Mouse (Mus musculus) gastrocnemius, adult 8-10 months (tissue): ENCODE measurements around the gene Mavs. TPM values are rescaled to one million over a fixed set of nuclear protein-coding genes. Genes with fewer than 3 reads are reported as not detected.

ENCODE experiments used
- DNase-seq, 2 experiments: peaks; one replicate each; pipeline ENCODE4 v3.0.0; 2022; ENCODE audit warnings: low spot score in 2 of 2
- total RNA-seq, 4 experiments: library from RNA; stranded (reverse); gene quantifications; 2 replicates each; pipeline ENCODE4 v1.2.4; 2022

Gene Mavs
- 10 to 100 TPM; 39.9 to 46.3 (median 43.4) TPM for total RNA-seq

DNA sequence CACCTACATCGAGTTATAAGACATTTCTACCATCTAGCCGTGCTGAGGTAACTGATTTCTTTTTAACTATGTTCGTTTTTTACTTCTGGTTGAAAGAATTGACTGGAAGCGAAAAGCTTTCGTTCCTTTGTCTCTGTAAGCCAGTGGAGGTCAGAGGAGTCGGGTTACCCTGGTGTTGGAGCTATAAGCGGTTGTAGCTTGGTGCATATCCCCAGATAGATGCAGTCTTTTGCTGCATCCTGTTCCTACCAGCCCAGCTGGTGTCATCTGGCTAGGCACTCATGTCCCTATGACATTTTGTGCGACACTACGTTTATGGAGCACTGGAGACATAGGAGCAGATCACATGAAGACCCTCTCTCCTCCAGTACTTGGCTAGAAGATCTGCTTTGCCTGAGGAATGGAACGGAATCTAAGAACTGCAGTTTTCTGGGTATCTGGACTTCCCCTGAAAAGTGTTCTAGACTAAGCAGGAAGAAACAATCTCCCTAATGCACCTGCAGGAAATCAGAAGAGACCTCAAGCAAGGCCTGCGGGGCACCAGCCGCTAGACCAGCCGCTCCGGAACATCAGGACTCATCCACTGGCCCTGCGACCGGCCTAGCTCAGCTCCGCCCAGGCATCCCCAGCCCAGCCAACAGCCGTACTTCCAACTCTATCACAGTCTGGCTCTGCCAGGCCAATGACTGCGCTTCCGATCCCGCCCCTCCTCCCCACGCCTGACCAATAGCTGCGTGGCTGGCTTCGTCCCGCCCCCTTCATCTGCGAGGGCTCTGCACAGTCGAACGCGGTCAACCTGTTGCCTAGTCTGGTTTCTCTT is at the start of gene Mavs:
Gene Mavs (plus strand): TSS at position 757 of the 820 bp plus-strand sequence.
- DNase-seq, result peak; percentile 93 to 96

DNA sequence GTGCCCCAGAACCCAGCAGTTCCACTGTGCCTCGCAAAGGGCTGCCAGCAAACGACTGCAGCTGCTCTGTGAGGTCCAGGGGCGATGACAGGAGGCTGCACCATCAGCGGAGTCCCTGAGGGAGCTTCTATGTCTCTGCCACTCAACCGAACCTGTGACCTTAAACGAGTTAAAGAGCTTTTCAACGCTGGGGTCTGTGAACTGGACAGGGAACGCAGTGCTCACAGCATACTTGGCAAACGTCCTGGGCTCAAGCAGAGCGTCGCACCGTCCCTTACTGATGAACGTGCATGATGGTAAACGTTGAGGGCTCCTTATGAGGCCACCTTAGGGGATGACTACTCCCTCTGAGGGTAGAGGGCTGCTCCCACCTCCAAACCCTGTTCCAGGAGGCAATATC is 47.5 kb upstream of the Mavs start:
- peak in 1 of 2 experiments; percentile 14 for DNase-seq

DNA sequence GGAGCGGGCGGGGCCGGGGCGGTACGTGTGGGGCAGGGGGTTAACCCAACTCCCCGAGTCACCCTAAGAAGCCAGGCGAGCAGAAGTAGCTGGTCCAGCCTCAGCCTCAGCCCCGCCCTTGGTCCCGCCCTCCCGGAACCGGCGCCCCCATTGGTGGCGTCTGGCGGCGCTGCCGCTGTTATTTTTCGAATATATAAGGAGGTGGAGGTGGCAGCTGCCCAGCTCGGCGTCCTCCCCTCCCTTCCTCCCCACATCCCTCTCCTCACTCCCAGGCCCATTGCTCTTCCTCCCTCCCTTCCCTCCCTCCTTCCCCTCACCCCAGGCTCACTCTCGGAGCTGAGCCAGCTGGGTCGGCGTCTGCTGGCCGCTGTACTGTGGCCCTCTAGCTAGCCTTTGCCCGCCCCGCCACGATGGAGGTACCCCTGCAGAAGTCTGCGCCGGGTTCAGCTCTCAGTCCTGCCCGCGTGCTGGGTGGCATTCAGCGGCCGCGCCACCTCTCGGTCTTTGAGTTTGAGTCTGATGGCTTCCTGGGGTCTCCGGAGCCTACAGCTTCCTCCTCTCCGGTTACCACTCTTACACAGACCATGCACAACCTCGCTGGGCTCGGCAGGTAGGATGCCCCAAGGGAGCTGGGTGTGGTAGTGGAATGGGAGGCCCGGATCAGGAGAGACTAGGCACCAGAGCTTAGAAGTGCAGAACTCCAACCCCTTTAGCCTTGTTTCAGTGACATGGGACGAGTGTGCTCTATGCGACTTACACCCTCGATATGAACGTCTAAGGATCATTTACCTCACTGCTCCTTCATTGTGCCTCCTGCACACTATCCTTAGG is 46.9 kb upstream of the Mavs start, which contains the start of the genes Cdc25b and Spef1:
Gene Cdc25b (plus strand): TSS at position 179 of the 831 bp plus-strand sequence.
Gene Spef1 (minus strand): TSS at position 512 of the 831 bp plus-strand sequence.
- DNase-seq, result peak; percentile 61 to 76

DNA sequence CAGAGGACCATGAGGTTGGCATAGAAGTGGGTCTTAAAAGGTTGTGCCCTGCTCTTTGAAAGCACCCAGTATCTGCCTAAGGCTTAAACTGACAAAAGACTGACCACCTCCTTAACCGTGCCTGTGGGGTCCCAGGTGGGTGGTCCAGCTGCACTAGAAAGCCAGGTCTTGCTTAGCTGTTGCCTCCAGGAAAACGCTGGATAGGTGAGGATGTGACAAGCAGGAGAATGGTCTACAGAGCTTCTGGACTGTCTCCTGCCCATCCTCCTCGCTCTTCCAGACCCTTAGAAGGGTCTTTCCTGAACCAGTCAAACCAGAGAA is 46.3 kb upstream of the Mavs start:
- DNase-seq, result no peak

DNA sequence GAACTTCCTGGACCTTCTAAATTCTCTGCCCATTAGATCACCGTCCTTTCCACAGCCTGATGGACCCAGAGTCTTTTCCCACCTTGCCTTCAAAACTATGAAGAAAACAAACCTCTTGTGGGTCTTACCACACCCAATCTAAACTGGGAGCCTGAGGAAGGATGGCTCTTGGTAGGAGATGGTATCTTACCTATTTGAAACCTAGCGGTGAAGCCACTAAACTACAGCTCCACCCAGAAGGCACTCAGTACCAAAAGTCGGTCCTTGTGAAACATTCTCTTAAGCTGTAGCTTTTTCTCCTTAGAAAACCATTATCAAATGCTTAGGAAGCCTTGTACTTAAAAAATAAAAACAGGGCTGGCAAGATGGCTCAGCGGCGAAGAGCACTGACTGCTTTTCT is 45.6 kb upstream of the Mavs start:
- no peak for DNase-seq

DNA sequence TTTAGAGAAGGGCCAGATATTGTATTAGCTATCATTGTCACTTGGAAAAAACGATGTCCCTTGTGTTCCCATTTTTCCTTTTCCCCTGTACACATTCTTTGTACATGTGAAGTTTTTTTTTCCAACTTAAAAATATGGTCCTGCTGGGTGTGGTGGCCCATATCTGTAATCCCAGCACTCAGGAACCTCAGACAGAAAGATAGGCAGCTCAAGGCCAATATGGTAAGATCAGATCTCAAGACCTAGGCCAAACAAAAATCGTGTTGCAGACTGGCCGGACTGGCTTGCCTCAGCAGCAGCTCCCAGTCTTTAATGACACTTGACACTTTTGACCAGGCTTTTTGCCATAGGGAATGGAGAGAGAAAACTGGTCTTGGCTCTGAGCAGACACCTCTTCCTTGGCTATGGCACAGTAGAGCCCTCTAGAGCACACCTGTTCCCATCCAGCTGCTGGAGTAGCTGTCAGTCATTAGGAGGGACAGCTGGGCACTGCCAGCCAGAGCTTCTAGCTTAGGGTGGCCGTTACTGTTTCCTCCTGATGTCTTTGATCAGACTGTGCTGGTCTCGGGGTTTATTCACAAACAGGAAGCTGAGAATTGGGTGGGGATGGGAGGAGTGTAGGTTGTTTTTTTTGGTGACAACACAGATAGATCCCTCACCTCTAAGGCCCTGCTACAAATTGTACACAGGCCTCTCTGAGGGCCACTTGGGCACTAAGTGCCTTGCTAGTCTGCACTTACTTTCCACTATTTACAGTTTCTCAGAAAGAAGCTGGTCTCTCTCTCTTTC is 44.1 kb upstream of the Mavs start:
- peak in 1 of 2 experiments; percentile 56 for DNase-seq

DNA sequence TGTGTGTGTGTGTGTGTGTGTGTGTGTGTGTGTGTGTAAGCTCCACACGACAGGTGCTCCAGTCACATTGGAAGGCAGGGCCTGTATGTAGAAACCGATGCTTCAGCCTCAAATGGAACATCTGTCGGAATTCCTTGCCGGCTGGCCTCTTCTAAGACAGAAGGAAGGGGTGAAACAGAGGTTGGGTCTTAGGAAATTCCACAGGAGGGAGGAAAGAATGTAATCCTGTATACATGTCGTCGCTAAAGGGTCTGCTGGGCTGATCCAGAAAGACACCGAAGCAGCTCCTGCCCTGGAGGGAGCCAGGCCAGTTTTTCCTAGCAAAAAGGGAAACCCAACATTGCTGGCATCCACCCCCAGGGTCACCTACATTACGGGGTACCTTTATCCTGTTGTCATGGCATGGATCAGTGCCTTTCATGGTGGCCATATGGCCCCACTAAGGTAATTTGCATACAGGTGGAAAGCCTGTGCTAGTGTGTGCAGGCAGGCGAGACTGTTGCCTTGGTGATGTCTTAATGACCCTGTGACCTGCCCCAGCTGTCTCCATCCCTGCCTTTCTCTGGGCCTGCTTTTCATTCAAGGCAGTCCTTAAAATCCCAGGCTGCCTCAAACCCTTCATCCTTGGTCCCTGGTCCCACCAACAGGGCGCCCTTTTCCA is 43.4 kb upstream of the Mavs start:
- no peak for DNase-seq

DNA sequence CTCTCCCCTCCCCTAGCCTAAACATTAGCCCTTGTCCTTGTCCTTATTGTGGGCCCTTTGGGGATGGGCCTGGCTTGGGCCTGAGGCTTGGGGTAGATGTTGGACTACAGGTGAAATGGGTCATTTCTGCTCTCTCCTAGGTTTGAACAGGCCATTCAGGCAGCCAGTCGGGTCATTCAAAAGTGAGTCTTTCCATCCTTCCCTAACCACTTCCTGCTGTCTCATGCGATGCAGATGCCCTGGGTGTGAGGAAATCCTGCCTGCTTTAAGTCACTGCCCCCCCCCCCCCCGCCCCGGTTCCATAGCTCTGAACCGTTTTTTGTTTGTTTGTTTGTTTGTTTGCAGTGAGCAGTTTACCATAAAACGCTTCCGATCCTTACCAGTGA is 42.9 kb upstream of the Mavs start:
- no peak for DNase-seq

DNA sequence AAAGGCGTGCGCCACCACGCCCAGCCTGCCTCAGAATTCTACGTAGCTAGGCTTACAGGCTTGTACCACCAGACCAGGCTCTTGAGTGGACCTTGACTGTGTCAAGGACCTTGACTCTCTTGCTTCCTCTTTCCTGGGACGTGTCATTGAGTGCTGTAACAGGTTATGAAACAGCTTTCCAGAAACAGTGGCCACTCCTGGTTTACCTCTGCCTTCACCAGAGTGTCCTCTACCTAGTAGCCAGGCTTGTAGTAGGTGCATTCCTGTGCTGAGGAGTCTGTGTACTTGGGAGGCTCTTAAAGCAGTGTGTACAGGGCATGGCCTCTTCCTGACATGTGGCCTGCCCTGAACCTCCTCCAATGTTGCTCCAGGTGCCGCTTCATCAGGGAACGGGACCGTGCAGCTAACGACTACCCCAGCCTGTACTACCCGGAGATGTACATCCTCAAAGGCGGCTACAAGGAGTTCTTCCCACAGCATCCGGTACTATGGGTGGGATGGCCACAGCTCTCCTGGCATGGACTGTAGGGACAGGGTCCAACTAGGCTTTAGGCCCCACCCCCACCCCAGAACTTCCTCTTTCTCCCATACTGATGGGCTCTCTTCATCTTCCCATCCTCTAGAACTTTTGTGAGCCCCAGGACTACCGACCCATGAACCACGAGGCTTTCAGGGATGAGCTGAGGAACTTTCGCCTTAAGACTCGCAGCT is 37.1 kb upstream of the Mavs start:
- DNase-seq, result no peak

DNA sequence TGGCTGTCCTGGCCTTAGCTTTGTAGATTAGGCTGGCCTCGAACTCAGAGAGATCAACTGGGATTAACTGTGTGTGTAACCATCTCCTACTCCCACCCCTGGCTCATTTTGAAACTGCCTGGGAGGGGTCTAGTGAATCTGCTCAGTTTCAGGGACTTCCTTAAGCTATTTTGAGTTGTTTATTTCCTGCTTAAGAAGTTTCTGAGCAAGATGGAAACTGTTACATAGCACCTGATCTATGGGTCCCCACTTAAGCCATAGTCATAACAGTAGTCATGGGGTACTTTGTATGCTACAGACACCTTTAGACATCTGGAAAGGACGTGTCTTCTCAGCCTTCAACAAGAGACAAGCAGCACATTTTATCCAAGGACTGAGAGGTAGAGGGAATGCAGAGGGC is 33.2 kb upstream of the Mavs start:
- DNase-seq, result no peak

DNA sequence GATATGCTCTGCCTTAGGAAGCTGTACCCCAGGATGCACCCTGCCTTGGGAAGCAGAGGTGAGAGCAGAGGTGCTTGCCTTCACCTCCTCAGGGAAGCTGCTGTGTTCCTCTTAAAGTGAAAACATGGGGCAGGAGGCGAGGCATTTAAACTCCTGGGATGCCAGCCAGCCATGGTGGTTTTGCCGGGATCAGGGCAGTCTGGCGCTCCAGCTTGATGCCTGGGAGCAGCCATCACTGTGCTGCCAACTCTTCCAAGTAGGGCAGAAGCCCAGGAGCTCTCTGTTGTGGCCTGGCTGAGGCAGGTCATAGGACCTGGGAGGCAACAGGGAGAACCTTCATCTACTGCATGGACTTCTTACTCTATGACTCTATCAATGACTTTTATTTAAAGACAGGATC is 32.6 kb upstream of the Mavs start:
- no peak for DNase-seq

DNA sequence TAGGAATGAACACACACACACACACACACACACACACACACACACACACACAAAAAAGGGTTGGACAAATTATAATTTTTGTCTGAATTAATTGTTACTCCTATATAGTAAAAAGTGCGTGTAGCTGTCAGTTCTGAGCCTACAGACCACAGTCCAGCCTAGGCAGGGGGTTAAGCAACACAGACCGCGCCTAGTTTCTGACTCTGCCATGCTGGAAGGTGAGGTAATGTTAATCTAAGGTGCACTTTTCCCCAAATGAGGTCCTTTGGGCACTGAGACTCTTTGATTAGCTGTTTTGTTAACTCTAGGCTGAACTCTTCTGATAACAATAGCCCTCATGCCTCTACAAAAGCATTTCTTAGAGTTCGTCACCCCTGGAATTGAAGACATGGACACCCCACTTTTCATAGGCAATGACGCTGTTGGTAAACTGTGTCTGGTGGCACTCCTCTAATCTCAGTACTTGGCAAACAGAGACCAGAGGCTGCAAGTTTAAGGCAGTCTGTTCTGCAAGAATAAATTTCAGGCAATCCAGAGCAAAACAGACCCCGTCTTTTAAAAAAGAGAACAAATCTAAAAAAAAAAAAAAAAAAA is 29.9 kb upstream of the Mavs start:
- DNase-seq, result no peak

DNA sequence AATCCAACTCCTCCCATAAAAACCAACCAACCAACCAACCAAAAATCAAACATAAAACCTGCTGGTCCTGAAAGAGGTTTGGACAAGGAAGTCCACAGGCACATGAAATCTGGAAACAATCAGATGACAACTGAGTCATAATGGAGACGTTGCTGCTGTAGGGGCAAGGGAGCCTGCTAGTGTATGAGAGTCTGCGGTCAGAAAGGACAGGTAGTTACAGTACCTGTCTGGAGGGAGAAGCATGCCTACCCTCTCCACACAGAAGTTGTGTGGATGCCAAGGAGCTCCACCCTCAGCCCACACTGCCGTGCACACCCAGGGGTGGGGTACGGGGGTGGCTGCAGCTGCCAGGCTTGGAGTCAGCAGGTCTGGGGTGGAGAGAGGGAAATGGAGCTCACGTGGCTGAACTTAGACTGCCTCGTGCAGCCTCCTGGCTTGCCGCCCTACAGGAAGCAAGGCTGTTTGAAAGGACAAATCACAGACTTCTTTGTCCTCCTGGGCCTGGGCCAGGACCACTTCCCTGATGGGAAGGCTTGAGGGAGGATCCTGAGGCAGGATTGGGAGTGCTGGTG is 29.4 kb upstream of the Mavs start:
- peak; percentile 94 to 96 for DNase-seq

DNA sequence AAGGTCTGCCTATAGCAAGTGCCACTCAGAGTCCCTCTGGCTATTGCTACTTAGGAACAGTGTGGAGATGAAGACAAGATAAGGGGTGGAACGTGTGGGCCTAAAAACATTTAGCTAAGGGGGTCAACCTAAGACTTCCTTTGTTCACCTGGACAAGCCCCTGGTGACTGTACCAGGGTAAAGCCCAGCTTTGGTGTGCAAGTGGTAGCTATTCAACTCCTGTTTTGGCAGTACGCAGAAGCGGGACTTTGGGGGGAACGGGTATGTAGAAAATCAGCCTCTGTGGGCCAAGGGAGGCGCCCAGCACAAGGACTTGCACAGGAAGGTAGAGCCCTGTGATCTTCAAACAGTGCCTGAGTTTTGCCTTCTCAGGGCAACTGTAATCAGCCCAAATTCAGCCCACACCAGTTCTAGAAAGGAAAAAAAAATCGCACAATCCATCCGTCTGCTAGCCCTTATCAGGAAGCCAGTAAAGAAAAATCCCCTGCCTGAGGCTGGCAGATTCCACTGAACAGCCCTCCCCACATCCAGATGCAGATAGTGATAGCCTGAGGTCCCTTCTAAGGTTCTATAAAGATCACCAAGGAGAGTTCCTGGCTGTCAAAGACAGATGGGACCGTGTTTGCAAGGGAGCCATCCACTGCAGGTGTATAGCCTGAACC is 28.2 kb upstream of the Mavs start:
- DNase-seq, result no peak

DNA sequence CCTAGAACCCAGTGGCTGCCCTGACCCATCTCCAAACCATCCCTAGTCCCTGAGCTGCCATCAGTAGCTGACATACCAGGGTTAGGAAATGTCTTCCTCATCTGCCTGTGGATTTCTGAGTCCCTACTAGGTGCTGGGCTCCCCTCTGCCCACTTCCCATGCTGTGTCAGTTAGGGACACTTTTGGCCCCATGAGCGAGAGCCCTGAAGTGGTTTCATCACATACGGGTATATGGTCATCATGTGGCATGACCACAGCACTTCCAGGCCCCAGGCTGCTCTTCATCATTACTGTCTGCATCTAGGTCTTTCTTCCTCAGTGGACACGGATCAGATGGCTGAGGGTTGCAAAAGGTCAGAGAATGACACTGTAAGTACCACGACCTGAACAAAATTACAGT is 27.1 kb upstream of the Mavs start, which contains the start of gene Ap5s1:
Gene Ap5s1 (plus strand): TSS at position 301 of the 400 bp plus-strand sequence.
- DNase-seq, result no peak

DNA sequence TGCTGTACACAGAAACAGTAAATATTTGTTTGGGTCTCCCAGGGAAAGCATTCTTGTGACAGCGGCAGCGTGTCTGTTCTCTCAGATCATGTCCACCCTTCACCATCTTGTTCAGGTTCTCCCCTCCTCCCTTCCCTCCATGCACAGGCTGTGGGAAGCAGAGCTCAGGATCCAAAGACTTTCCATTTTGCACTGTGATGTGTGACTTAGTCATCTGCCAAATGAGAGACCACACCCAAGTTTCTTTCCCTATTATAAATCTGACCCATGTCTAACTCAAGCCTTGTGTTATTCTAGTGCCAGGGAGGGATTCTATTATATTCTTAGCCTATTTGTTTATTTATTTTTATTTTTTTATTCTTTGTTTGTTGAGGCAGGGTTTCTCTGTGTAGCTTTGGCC is 25.5 kb upstream of the Mavs start:
- no peak for DNase-seq

DNA sequence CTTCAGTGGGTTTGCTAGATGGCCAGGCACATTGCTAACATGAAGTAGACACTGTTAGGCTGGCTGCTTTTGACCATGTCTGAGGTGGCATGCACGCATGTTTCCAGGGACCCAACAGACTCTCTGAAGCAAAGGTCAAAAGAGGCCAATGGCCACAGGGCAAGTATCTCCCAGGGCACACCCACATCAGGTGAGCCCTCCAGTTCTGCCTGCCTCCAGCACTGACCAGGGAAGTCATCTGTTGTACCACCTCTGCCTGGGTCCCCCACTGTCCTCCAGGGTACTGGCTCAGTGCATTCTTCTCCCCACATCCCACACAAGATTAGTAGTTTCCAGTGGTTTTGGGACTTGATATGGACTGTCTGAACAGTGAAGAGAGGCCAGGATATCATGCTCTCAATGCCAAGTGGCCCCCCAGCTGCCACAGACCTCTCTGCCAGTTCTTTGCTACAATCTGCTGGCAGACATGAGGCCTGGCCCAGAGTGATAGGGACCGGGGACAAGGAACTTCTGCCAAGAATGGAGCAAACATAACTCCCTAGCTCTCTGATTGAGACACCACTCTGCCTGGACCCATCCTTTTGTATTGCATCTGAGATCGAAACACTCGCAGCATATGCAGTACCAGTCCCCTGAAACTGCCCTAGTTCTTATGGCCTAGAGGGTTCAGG is 24.6 kb upstream of the Mavs start:
- peak in 1 of 2 experiments; percentile 17 for DNase-seq

DNA sequence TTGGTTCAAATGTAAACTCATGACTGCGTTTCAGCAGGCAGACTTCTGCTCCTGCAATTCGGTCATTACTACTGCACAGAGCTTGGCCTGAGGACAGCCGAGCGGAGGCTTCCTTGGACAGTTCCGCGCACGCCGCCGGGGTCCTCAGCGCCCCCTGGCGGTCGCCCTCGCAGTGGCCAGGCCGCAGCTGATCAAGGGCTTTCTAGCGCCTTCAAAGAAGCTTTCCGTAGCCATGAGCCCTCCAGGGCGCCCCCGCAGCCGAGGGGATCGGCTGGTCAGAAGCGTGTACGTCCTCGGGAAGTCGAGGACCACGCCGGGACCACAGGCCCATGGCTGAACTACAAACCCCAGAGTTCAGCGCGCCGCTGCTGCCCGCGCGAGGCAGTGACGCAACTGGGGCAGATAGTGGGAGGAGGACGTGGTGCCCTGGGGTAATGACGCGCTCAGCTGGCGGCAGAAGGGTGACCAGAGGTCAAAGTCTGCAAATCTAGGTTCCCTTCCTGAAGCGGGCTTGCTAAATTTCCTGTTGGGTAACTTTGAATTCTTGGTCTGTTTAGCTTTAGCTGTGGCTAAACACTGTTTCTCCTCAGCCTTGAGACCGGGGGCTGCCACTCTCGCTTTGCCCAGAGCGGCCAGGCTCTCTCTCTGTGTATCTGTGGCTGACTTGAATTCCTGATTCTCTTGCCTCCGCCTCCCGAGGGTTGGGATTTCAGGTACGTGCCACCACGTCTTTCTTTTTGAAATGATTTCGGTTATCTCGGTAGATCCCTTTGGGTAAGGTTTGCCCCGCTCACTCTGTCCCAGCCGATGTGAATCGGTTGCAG is 23.7 kb upstream of the Mavs start:
- peak; percentile 90 to 93 for DNase-seq
